Mouse (Mus musculus) heart, postnatal 0 days (tissue): Measurements from ENCODE around the gene Nr2f2. TPM values are rescaled to one million over a fixed set of nuclear protein-coding genes. Genes with fewer than 3 reads are reported as not detected.

Experiments
- ATAC-seq: fragments of 200-750 bp; cut with Nextera tagmentation; 2 replicates; pipeline ENCODE4 v1.8.0; 2017; ENCODE audit warnings: low read depth, moderate number of reproducible peaks, moderate library complexity; ENCODE audit not compliant: insufficient read depth
- DNase-seq: peaks from one replicate; pipeline ENCODE4 v3.0.0-alpha.2; 2016; ENCODE audit warnings: low spot score
- H3K27ac ChIP-seq: fragments of 300-500 bp; sonication (generic); 2 replicates; pipeline ENCODE4 v1.5.1; 2014; ENCODE audit warnings: low read depth, mild to moderate bottlenecking
- H3K27me3 ChIP-seq: fragments of 300-500 bp; sonication (generic); 2 replicates; pipeline ENCODE4 v1.6.1; 2014; ENCODE audit warnings: low read length, mixed read lengths; ENCODE audit not compliant: control insufficient read depth, insufficient read depth
- H3K36me3 ChIP-seq: fragments of 300-500 bp; sonication (generic); replicated peaks from 2 replicates; pipeline ENCODE4 v1.6.1; 2014; ENCODE audit warnings: low read length, mixed read lengths; ENCODE audit not compliant: control insufficient read depth, insufficient read depth
- H3K4me1 ChIP-seq: fragments of 300-500 bp; sonication (generic); 2 replicates; pipeline ENCODE4 v1.6.1; 2014; ENCODE audit warnings: antibody characterized with exemption; ENCODE audit not compliant: control insufficient read depth, insufficient read depth
- H3K4me2 ChIP-seq: fragments of 300-500 bp; sonication (generic); 2 replicates; pipeline ENCODE4 v1.6.1; 2014; ENCODE audit warnings: low read depth, mild to moderate bottlenecking, low read length, moderate library complexity
- H3K4me3 ChIP-seq: fragments of 300-500 bp; sonication (generic); 2 replicates; pipeline ENCODE4 v1.5.1; 2014; ENCODE audit warnings: low read depth, low read length
- H3K9ac ChIP-seq: fragments of 300-500 bp; sonication (generic); replicated peaks from 2 replicates; pipeline ENCODE4 v1.6.1; 2014; ENCODE audit warnings: low read depth, low read length, mixed read lengths
- H3K9me3 ChIP-seq: fragments of 300-500 bp; sonication (generic); replicated peaks from 2 replicates; pipeline ENCODE4 v1.6.1; 2016; ENCODE audit warnings: low read length; ENCODE audit not compliant: control insufficient read depth
- CTCF ChIP-seq: IDR thresholded peaks from 2 replicates; pipeline ENCODE4 v1.5.1; 2016; ENCODE audit warnings: antibody characterized with exemption, control low read depth, low read depth
- EP300 ChIP-seq: IDR thresholded peaks from 2 replicates; pipeline ENCODE4 v1.6.1; 2016; ENCODE audit warnings: antibody characterized with exemption, low read depth
- WGBS: fragments of 180-500 bp; shearing (Covaris S2); extraction: QIAGEN DNeasy Blood & Tissue Kit; methylation state at CpG from one replicate; pipeline ENCODE4 v1.1.7; 2014; 5-methylcytosine and 5-hydroxymethylcytosine counted together
- polyA plus RNA-seq: library from polyadenylated mRNA; unstranded; fragments of >200 nt; fragmentation: Nextera tagmentation; extraction: Ambion mirVana; gene quantifications from 2 replicates; pipeline ENCODE4 v1.2.1, GENCODE M21; 2015
- total RNA-seq: library from RNA; depleted of rRNA; stranded (reverse); fragments of >200 nt; gene quantifications from 2 replicates; pipeline ENCODE4 v1.2.3, GENCODE M21; 2014; ENCODE audit warnings: low replicate concordance

Nr2f2 gene
- total and polyA plus RNA-seq, 2 experiments from 2014 or later, result 8.3 to 18.2 TPM

DNA sequence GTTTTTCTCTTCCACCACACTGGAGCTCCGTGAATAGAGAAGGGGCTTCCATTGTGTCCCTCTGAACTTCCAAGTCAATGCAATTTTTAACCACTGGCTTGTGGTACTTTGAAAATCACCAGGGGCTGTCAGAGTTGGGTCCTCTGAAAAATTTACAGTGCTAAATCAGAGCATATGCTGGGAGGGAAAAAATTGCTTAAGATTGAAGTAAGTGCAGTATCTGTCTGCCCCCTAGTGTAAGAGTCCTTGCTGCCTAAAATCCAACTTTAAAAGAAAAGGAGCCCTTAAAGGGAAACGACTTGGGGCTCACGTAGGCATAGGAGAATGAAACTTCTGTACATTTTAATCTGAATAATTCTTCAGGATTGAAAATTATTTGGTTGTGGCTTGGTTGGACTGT, 1.7 kb downstream of the Nr2f2 start:
- no peak for TF ChIP-seq EP300
- peak; percentile 43 for TF ChIP-seq CTCF
- Histone ChIP-seq H3K27me3 (peaks cover 77% of the 10 kb centered on the region), H3K9me3 (no peaks in the 10 kb centered on the region), H3K9ac (peak overlapping the region; percentile 56), H3K36me3 (no peaks in the 10 kb centered on the region), H3K4me2 (peak overlapping the region; percentile 55), H3K4me1 (no peaks in the 10 kb centered on the region), H3K27ac (peak overlapping the region; percentile 77), H3K4me3 (peak overlapping the region; percentile 50)
- DNase-seq, result peak; percentile 75
- WGBS, result under 1% methylated on average over 3 of the region's 3 CpGs
- no peak for ATAC-seq

DNA sequence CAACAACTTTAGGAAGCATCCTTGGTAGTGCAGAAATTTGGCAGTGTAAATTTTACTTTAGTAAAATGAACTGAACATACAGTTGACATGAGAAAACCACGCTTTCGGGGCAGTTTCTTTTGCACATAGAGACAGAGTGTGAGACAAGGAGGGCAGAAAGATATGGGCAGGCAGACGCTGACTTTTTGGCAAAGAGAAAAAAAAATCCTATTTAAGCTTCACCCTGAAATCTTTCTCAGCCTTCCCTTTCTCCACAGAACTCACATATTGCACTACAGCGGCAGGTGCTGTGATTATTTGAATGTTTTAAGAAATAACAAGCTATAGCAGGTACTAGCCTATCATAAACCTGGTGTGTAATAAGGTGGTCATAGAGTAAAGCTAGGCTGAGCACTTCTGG, 3.2 kb downstream of the Nr2f2 start:
- H3K9ac ChIP-seq, result no peak overlapping the region
- TF ChIP-seq CTCF (no peak), EP300 (no peak)
- no peaks in the 10 kb centered on the region for H3K9me3 ChIP-seq
- no peak overlapping the region for H3K27ac ChIP-seq
- peak overlapping the region; percentile 34; the same call in 1 of the 2 replicates for H3K4me2 ChIP-seq
- H3K4me1 ChIP-seq, result no peaks in the 10 kb centered on the region
- H3K36me3 ChIP-seq, result no peaks in the 10 kb centered on the region
- H3K27me3 ChIP-seq, result peaks cover 76% of the 10 kb centered on the region
- no peak for ATAC-seq
- DNase-seq, result no peak
- WGBS, result 44% methylated on average over 4 of the region's 4 CpGs
- H3K4me3 ChIP-seq, result no peak overlapping the region

DNA sequence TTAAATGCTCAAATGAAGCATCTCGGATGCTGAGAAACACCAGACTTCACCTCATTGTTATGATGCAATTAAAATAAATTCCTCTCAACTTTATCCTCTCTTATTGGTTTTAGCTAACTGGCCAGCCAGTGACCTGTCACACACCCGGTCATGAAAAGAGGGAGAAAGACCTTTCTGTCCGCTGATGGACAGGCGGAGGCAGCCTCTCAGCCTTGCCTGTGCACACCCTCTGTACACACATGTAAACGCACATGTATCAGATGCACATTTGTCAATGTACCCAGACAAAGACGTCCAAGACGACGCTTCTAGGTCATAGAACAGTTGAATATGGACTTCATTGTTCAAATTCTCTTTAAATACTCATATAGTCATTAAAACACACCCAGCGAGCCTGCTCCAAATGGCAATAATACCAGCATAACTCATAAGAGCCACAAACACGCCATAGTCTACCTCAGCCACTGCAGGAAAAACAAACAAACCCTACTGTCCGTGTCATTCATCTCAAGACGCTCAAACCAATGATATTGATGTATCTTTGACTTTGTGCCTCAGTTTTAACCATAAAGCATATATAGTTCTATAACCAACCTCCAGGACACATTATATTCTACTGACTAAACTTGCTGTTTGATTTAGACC, 3.9 kb downstream of the Nr2f2 start:
- H3K27ac ChIP-seq, result no peak overlapping the region
- peaks cover 76% of the 10 kb centered on the region for H3K27me3 ChIP-seq
- peak overlapping the region; percentile 65 for H3K4me3 ChIP-seq
- WGBS, result 14% methylated on average over 12 of the region's 12 CpGs
- DNase-seq (no peak), ATAC-seq (no peak)
- H3K9me3 ChIP-seq, result no peaks in the 10 kb centered on the region
- no peaks in the 10 kb centered on the region for H3K4me1 ChIP-seq
- TF ChIP-seq EP300, result no peak
- TF ChIP-seq CTCF, result no peak
- H3K36me3 ChIP-seq, result no peaks in the 10 kb centered on the region
- 0 out of 2 replicates have a peak overlapping the region, but pooled peaks have one; percentile 49 for H3K9ac ChIP-seq
- H3K4me2 ChIP-seq, result peak overlapping the region; percentile 70

DNA sequence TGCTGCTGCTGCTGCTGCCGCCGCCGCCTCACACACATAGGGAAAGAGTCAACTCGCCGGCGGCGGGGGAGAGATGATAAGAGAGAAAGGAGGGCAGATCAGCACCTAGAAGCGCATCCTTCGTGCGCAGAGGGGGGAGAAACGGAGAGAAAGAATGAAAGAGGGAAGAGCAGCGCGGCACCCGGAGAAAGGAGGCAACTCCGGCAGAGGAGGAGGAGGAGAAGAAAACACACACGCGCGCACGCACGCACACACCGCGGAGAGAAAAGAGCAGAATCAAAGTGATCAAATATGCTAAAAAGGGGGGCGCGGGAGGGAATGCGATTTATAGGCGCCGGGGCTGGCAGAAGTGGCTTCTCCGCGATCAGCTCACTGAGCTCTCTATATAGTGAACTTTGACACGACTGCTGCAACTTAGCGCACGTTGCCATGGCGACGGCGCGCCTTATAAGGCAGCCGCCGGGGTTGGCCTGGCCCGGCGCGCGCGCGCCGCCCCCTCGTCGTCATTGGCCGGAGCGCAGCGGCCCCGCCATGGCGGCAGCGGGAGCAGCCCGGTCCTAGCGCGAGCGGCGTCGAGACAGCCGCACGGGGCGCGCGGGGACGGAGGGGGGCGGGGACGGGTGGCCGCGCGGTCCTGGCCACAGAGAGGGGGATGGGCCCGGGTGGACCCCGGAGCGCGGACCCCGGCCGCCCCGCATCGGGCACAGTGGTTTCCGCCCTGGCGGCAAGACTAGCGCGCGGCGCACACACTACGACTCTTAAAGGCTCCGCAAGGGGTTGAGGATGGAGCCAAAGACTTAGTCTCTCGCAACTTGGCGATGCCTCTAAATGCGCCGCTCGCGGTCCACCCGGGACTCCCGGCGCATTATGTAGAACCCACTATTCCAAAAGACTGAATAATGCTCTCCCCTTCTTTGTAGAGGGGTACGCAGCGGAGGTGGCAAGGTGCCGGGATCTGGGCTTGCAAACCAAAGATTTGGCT, 4.9 kb downstream of the Nr2f2 start:
- no peaks in the 10 kb centered on the region for H3K4me1 ChIP-seq
- H3K4me3 ChIP-seq, result peak overlapping the region; percentile 65
- peak overlapping the region; percentile 96 for H3K27ac ChIP-seq
- under 1% methylated on average over 95 of the region's 98 CpGs for WGBS
- DNase-seq (peak; percentile 92), ATAC-seq (peak; percentile 89)
- H3K4me2 ChIP-seq, result peak overlapping the region; percentile 70
- H3K27me3 ChIP-seq, result peaks cover 76% of the 10 kb centered on the region
- H3K9ac ChIP-seq, result peak overlapping the region; percentile 87
- 0 out of 2 replicates have a peak, but pooled peaks cover 7% of the 10 kb centered on the region for H3K36me3 ChIP-seq
- TF ChIP-seq CTCF (no peak), EP300 (no peak)
- no peaks in the 10 kb centered on the region for H3K9me3 ChIP-seq

DNA sequence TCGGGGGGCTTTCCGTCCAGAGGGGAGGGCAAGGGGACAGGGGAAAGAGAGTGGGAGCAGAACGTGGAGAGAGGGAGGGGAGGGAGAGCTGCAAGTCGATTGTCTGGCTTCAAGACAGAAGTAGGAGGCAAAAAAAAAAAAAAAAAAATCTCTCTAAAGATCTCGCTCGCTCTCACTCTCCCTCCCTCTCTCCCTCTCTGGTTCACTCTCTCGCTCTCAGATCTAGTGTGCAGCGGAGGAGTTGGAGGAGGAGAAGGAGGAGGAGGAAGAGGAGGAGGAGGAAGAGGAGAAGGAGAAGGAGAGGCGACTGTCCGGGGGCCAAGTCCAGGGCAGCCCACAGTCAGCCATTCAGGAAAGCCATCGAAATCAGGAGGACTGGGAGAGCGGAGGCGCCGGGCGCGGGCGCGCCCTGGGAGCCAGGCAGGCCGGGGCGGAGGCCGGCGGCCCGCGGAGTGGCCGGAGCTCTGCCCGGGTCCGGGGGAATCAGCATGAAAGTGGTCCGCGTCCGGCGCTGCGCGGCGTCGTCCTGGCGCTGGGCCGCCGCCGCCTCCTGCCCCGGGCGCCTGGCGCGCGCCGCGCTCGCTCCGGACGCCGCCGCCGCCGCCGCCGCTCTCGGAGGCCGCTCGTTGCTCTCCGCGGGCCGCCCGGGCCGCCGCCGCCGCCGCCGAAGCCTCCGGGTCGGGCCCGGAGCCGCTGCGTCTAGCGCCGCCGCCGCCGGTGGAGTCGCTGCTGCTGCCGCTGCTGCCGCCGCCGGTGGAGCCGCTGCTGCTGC, 5.7 kb downstream of the Nr2f2 start:
- no peak for TF ChIP-seq EP300
- TF ChIP-seq CTCF, result no peak
- H3K4me1 ChIP-seq, result no peaks in the 10 kb centered on the region
- H3K4me2 ChIP-seq, result peak overlapping the region; percentile 70
- H3K9me3 ChIP-seq, result no peaks in the 10 kb centered on the region
- DNase-seq (no peak), ATAC-seq (peak; percentile 7; the same call in 1 of the 2 replicates)
- H3K4me3 ChIP-seq, result peak overlapping the region; percentile 65
- H3K36me3 ChIP-seq, result 0 out of 2 replicates have a peak, but pooled peaks cover 9% of the 10 kb centered on the region
- H3K27ac ChIP-seq, result peak overlapping the region; percentile 96
- H3K9ac ChIP-seq, result peak overlapping the region; percentile 87
- H3K27me3 ChIP-seq, result peaks cover 77% of the 10 kb centered on the region
- under 1% methylated on average over 44 of the region's 84 CpGs for WGBS
